Mouse (Mus musculus): ENCODE measurements around the gene Colgalt2. TPM values are rescaled to one million over a fixed set of nuclear protein-coding genes. Genes with fewer than 3 reads are reported as not detected.
A peak's percentile ranks its signal among the peaks of the same experiment; 100 is the strongest.

The Colgalt2 gene
- polyA plus RNA-seq, 1 experiment from 2014 or later = 0.37 TPM

DNA sequence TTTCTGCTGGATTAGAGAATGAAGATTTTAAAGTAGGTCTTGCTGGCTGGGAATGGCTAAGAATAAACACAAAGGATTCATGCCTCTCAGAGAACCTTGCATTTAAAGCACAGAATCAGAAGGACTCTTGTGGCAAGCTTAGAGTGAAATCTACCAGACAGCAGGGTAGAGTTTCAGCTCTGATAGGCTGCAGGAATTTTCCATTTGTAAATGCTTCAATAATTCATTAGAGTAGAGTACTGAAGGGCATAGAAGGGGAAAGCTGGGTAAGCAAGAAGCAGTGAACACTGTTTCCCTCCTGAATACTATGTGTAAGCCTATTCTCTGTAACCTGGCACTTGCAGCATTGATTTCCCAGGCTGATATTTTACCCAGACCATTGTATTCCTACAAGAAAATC lies 10.4 kb upstream of the Colgalt2 start:
- Histone ChIP-seq H3K36me3 (ENCODE audit: control insufficient read depth, insufficient read depth) (no peaks in the 10 kb centered on the region), H3K27ac (ENCODE audit: low read length) (no peak overlapping the region), H3K4me1 (ENCODE audit: control insufficient read depth, low read depth, low read length) (peaks cover 5% of the 10 kb centered on the region; the same call in 1 of the 2 replicates), H3K9ac (ENCODE audit: low read depth, low read length) (no peak overlapping the region), H3K27me3 (ENCODE audit: control insufficient read depth, insufficient read depth, low read depth, low read length) (no peaks in the 10 kb centered on the region), H3K4me3 (ENCODE audit: low read depth, low read length) (no peak overlapping the region), H3K9me3 (replicated peaks; ENCODE audit: control insufficient read depth, low read length) (no peaks in the 10 kb centered on the region), H3K4me2 (ENCODE audit: low read depth, low read length) (no peak overlapping the region)
- no peak for ATAC-seq (ENCODE audit: low read depth)

DNA sequence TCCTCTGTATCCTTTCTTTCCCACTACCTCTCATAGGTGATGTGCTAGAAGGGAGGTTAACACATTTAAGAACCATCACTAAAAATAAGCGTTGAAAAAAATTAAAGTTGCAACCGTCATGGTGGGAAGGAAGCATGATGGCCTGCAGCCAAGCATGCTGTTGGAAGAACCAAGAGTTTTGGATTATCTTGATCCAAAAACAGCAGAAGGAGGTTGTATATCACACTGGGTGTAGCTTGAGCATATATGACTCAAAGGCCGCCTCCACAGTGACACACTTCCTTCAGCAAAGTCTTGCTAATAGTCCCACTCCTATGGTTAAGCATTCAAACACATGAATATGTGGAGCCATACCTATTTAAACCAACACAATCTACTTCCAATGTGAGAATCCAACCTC lies 5.5 kb upstream of the Colgalt2 start:
- Histone ChIP-seq H3K4me2 (ENCODE audit: low read depth, low read length) (no peak overlapping the region), H3K36me3 (ENCODE audit: control insufficient read depth, insufficient read depth) (no peaks in the 10 kb centered on the region), H3K4me1 (ENCODE audit: control insufficient read depth, low read depth, low read length) (no peaks in the 10 kb centered on the region), H3K9me3 (replicated peaks; ENCODE audit: control insufficient read depth, low read length) (no peaks in the 10 kb centered on the region), H3K27ac (ENCODE audit: low read length) (no peak overlapping the region), H3K27me3 (ENCODE audit: control insufficient read depth, insufficient read depth, low read depth, low read length) (peaks cover 6% of the 10 kb centered on the region; the same call in 1 of the 2 replicates), H3K4me3 (ENCODE audit: low read depth, low read length) (no peak overlapping the region), H3K9ac (ENCODE audit: low read depth, low read length) (no peak overlapping the region)
- ATAC-seq (ENCODE audit: low read depth) = no peak
- 71% methylated on average over 3 of the region's 3 CpGs for WGBS (ENCODE audit: insufficient replicate concordance)

DNA sequence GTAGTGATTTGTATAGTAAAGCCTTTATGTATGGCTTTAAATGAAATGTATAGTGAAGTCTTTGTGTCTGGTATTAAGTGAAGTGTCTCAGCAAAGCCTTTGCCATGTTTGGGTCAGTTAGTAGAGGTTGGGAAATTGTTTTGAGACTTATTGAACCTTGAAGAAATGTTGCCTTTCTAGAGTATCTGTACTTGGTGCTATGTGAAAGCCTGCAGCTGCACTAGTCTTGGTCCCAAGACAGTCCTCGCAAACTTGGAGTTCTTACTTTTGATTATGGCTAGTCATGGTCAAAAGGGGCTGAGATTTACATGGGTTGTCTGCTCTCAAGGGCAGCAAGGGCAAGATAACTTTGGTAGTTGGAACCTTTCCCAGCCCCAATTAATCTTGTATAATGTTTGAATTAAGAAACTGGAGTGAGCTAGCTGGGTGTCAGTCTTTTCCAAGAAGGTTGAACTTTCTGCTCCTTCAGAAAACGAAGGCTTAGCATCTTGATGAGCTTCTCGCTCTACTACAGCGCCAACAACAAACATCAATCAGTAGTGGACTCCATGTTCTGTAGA lies 4.6 kb upstream of the Colgalt2 start:
- H3K9me3 ChIP-seq (replicated peaks; ENCODE audit: control insufficient read depth, low read length) = no peaks in the 10 kb centered on the region
- H3K36me3 ChIP-seq (ENCODE audit: control insufficient read depth, insufficient read depth) = no peaks in the 10 kb centered on the region
- no peak for ATAC-seq (ENCODE audit: low read depth)
- no peak overlapping the region for H3K4me3 ChIP-seq (ENCODE audit: low read depth, low read length)
- no peaks in the 10 kb centered on the region for H3K4me1 ChIP-seq (ENCODE audit: control insufficient read depth, low read depth, low read length)
- no peak overlapping the region for H3K9ac ChIP-seq (ENCODE audit: low read depth, low read length)
- WGBS (ENCODE audit: insufficient replicate concordance) = 55% methylated on average over 4 of the region's 4 CpGs
- H3K27ac ChIP-seq (ENCODE audit: low read length) = no peak overlapping the region
- H3K27me3 ChIP-seq (ENCODE audit: control insufficient read depth, insufficient read depth, low read depth, low read length) = peaks cover 13% of the 10 kb centered on the region
- no peak overlapping the region for H3K4me2 ChIP-seq (ENCODE audit: low read depth, low read length)

DNA sequence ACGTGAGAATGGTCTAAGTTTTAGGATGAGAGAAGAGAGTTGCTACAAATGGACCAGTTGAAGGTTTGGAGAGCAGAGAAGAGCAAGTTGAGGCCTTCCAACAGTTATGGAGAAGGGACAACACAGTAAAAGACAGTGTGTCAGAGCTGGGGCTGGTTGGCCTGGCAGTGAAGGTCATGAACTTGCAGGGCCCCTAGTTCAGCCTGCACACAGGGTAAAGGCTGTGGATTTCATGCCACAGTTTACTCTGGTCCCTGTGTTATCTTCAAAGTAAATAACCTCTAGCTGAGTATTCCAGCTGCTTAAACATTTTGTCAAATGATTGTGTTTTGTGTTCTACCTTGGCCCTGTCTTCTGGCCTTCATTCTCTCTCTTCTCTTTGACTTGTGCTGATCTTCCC lies 922 bp upstream of the Colgalt2 start:
- peak; percentile 72 for ATAC-seq (ENCODE audit: low read depth)
- Histone ChIP-seq H3K9me3 (replicated peaks; ENCODE audit: control insufficient read depth, low read length) (no peaks in the 10 kb centered on the region), H3K4me2 (ENCODE audit: low read depth, low read length) (no peak overlapping the region), H3K4me3 (ENCODE audit: low read depth, low read length) (no peak overlapping the region), H3K4me1 (ENCODE audit: control insufficient read depth, low read depth, low read length) (no peaks in the 10 kb centered on the region), H3K27ac (ENCODE audit: low read length) (no peak overlapping the region), H3K36me3 (ENCODE audit: control insufficient read depth, insufficient read depth) (no peaks in the 10 kb centered on the region), H3K9ac (ENCODE audit: low read depth, low read length) (no peak overlapping the region), H3K27me3 (ENCODE audit: control insufficient read depth, insufficient read depth, low read depth, low read length) (peaks cover 29% of the 10 kb centered on the region)
- whole genome bisulfite sequencing (ENCODE audit: insufficient replicate concordance) = 23% methylated on average over 1 of the region's 1 CpGs

DNA sequence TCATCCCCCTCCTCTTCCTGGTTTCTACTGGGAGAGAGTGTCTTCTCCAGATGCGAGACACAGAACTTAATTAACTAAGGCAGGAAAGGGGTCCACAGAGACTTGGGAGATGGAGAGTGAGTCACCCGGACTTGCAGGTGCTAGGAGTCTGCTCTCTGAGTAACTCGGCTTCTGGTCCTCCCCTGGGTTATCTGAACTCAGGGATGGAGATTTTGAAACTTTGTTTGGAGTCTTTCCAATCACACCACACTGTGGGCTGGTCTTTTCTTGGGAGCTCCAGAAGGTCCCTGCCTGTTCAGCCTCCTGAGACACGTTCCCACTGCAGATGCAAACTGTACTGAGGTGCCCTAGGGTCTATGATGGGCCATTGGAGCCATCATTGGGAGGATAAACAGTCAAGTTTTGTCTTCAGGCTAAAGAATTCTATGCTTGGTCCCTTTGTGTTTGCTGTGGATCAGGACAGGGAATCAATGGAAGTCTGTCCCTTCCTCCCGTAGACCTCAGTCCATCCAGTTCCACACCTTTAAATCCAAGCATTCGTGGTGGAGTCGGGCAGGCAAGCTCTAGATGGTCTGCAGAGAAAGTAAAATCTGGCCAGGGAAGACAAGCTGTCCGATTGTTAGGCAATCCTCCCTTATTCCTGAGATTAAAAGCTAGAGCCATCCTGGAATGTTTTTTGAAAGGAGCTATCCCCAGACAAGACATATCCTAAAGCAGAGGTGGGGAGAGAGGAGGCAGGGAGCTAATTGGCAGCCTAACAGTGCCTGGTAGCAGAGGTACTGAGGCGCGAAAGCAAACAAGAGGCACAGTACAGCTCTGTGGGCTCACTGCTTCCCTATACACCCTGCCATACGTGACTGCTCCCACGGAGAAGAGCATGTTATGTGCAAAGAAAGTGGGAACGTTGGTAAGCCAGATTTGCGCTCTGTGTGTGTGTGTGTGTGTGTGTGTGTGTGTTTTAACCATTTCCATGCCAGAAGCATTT lies 1.2 kb downstream of the Colgalt2 start:
- H3K36me3 ChIP-seq (ENCODE audit: control insufficient read depth, insufficient read depth) = no peaks in the 10 kb centered on the region
- no peak for ATAC-seq (ENCODE audit: low read depth)
- peak overlapping the region; percentile 57 for H3K4me2 ChIP-seq (ENCODE audit: low read depth, low read length)
- H3K9me3 ChIP-seq (replicated peaks; ENCODE audit: control insufficient read depth, low read length) = no peaks in the 10 kb centered on the region
- peak overlapping the region; percentile 56 for H3K4me3 ChIP-seq (ENCODE audit: low read depth, low read length)
- no peak overlapping the region for H3K9ac ChIP-seq (ENCODE audit: low read depth, low read length)
- WGBS (ENCODE audit: insufficient replicate concordance) = 24% methylated on average over 14 of the region's 14 CpGs
- H3K27ac ChIP-seq (ENCODE audit: low read length) = no peak overlapping the region
- peaks cover 29% of the 10 kb centered on the region for H3K27me3 ChIP-seq (ENCODE audit: control insufficient read depth, insufficient read depth, low read depth, low read length)
- no peaks in the 10 kb centered on the region for H3K4me1 ChIP-seq (ENCODE audit: control insufficient read depth, low read depth, low read length)

DNA sequence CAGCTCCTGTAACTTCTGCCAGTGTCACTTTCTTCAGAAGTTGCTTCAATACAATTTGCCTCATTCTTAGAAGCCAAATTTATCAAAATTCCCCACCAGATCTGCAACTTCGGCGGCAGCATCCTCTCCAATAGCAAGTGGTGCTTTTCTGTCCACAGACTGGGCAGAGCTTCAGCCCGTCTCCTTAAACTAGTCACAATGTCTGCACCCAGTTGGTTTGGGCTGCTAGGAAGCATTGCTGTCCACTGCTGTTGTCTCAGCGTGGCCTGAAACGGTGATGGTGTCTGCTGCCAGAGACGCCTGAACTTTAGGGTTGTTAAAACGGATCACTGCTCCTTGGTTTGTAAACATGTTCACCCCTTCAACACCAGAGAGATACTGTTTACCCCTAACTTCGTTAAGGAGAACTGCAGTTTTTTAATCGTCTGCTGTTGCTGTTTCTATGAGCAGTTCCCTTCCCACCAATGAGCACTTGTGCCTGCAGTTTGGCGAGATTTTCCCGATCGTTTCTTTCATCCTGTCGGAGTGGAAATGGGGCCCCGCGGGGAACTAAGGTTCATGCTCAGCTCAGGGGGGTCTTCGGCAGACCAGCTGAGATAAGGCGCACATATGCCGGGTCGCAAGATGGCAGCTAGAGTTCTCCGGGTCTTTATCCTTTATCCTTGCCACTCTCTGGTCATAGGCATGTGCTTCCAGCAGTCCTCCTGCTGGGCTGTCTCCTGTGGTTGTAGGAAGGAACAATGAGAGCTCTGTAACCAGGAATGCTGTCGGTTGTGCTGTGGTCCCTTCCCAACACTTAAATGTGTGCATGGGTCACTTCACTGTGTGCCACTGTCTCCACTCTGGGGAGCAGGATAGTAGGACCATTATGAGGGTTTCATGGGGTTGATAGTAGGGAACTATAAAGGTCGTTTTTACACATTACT lies 7.7 kb downstream of the Colgalt2 start:
- no peak overlapping the region for H3K4me3 ChIP-seq (ENCODE audit: low read depth, low read length)
- H3K36me3 ChIP-seq (ENCODE audit: control insufficient read depth, insufficient read depth) = no peaks in the 10 kb centered on the region
- no peak overlapping the region for H3K4me2 ChIP-seq (ENCODE audit: low read depth, low read length)
- H3K4me1 ChIP-seq (ENCODE audit: control insufficient read depth, low read depth, low read length) = no peaks in the 10 kb centered on the region
- no peaks in the 10 kb centered on the region for H3K27me3 ChIP-seq (ENCODE audit: control insufficient read depth, insufficient read depth, low read depth, low read length)
- H3K27ac ChIP-seq (ENCODE audit: low read length) = no peak overlapping the region
- ATAC-seq (ENCODE audit: low read depth) = no peak
- no peak overlapping the region for H3K9ac ChIP-seq (ENCODE audit: low read depth, low read length)
- 43% methylated on average over 22 of the region's 22 CpGs for WGBS (ENCODE audit: insufficient replicate concordance)
- no peaks in the 10 kb centered on the region; the same call in 1 of the 2 replicates for H3K9me3 ChIP-seq (replicated peaks; ENCODE audit: control insufficient read depth, low read length)

DNA sequence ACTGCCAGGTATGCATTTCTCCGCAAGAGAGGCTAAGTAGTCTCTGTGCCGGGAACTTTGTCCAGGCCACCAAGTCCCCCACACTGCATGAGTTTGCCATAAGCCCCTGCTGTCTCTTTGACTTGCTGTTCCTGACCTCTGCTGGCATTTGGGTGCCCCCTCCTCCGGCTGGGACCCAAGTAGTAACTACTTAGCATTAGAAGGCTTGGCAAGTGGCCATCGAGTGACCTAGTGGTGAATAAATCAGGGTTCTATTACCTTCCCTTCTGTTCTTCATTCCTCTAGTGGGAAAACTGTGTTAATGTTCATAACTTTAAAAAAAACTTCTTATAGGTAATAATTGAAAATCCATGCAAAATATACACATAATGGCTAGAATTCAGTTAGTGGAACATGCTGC lies 9.7 kb downstream of the Colgalt2 start:
- no peak overlapping the region for H3K4me2 ChIP-seq (ENCODE audit: low read depth, low read length)
- no peaks in the 10 kb centered on the region for H3K27me3 ChIP-seq (ENCODE audit: control insufficient read depth, insufficient read depth, low read depth, low read length)
- WGBS (ENCODE audit: insufficient replicate concordance) = 72% methylated on average over 4 of the region's 4 CpGs
- H3K4me1 ChIP-seq (ENCODE audit: control insufficient read depth, low read depth, low read length) = no peaks in the 10 kb centered on the region
- H3K4me3 ChIP-seq (ENCODE audit: low read depth, low read length) = no peak overlapping the region
- no peaks in the 10 kb centered on the region; the same call in 1 of the 2 replicates for H3K9me3 ChIP-seq (replicated peaks; ENCODE audit: control insufficient read depth, low read length)
- no peak overlapping the region for H3K9ac ChIP-seq (ENCODE audit: low read depth, low read length)
- H3K27ac ChIP-seq (ENCODE audit: low read length) = no peak overlapping the region
- ATAC-seq (ENCODE audit: low read depth) = no peak
- no peaks in the 10 kb centered on the region for H3K36me3 ChIP-seq (ENCODE audit: control insufficient read depth, insufficient read depth)

DNA sequence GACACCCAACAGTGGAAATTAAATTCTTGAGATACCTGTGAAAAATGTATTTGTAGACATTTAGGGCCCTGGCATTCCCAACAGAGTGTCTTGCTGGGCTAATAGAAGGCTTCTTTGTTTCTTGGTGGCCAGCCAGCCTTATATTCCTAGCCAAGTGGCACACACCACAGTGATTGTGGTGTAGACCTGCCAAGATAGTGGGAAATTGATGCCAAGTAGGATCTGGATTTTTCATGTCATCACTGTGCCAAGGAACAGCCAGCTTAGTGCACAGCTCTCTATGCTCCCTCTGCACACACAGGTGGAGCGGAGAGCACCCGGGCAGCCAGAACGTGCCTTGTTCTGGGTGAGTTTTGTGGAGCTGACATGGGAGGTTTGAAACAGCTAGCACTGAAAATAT lies 11.0 kb downstream of the Colgalt2 start:
- no peak for ATAC-seq (ENCODE audit: low read depth)
- Histone ChIP-seq H3K4me3 (ENCODE audit: low read depth, low read length) (no peak overlapping the region), H3K27ac (ENCODE audit: low read length) (no peak overlapping the region), H3K9ac (ENCODE audit: low read depth, low read length) (no peak overlapping the region), H3K27me3 (ENCODE audit: control insufficient read depth, insufficient read depth, low read depth, low read length) (no peaks in the 10 kb centered on the region), H3K4me1 (ENCODE audit: control insufficient read depth, low read depth, low read length) (no peaks in the 10 kb centered on the region), H3K36me3 (ENCODE audit: control insufficient read depth, insufficient read depth) (no peaks in the 10 kb centered on the region), H3K9me3 (replicated peaks; ENCODE audit: control insufficient read depth, low read length) (no peaks in the 10 kb centered on the region; the same call in 1 of the 2 replicates), H3K4me2 (ENCODE audit: low read depth, low read length) (no peak overlapping the region)
- WGBS (ENCODE audit: insufficient replicate concordance) = 77% methylated on average over 3 of the region's 3 CpGs
